ENCODE assay signal across 8 mouse cellular contexts in genomic region chr9:89704265-89705196, GRCm38 (mm10). TPM values are rescaled to one million over a fixed set of nuclear protein-coding genes. Genes with fewer than 3 reads are reported as not detected.
DNase-seq lines count a peak whose midpoint lies in the region; ATAC-seq and TF ChIP-seq lines count a peak whose summit lies in the region.

TSS of gene Tmed3 (minus strand) at chr9:89705068.

- intact Hi-C loops in heart, postnatal 25 days (cut with DNase I): loop anchor here (5.0 to 10.0 kb wide), 2 partner anchors 88 to 270 kb away; no protein-coding TSS in a partner anchor

- DNase-seq in ES-E14 (ENCODE audit: low read depth, low spot score): peak; percentile 62
- DNase-seq in cerebellum, adult 11-12 months: peak; percentile 89
- peak; percentile 88 for DNase-seq in heart, postnatal 25 days (ENCODE audit: low spot score)
- DNase-seq in layer of hippocampus, adult 18-20 months (ENCODE audit: low spot score in 2 of 2): peak; percentile 93 to 94
- peak; percentile 84 for DNase-seq in lung, adult 2 months
- DNase-seq in thymus, adult 18-20 months: peak; percentile 88 to 90

- no peaks in the 10 kb centered on the region for H3K9me3 ChIP-seq in ES-E14 (ENCODE audit: control insufficient read depth, insufficient read depth, low read depth, low read length)
- H3K9me3 ChIP-seq in forebrain, embryonic 15.5 days: no peaks in the 10 kb centered on the region

- H3K9ac ChIP-seq in ES-E14 (ENCODE audit: insufficient read depth, low read depth, low read length, poor library complexity, severe bottlenecking): peak within 1 kb of the TSS; percentile 74
- H3K9ac ChIP-seq in forebrain, embryonic 15.5 days (replicated peaks): peak within 1 kb of the TSS; percentile 72

- ATAC-seq in forebrain, embryonic 15.5 days (replicated peaks): peak; percentile 100
- peak; percentile 89 for ATAC-seq in neutrophil, adult 5-6 weeks (ENCODE audit: extremely low read depth, insufficient number of reproducible peaks, low FRiP score, poor library complexity, severe bottlenecking)

- peak; percentile 70; the same call in 1 of the 2 replicates for TF ChIP-seq POLR2A in lung, adult 2 months (IDR thresholded peaks at IDR 0.05; ENCODE audit: borderline replicate concordance, extremely low read depth, low read depth, low read length)

- in situ Hi-C loops in ES-E14 (cut with MboI; ENCODE audit: low sequenced_read_pairs in 2 of 2, unreplicated experiment in 2 of 2): no loop called here

- H3K4me3 ChIP-seq in ES-E14 (ENCODE audit: insufficient read depth in 1 of 2, low read depth in 1 of 2, low read length in 2 of 2, poor library complexity in 1 of 2, severe bottlenecking in 1 of 2): peak within 1 kb of the TSS; percentile 53 to 71
- peak within 1 kb of the TSS; percentile 54 for H3K4me3 ChIP-seq in forebrain, embryonic 15.5 days
- peak within 1 kb of the TSS; percentile 77 for H3K4me3 ChIP-seq in lung, adult 2 months (replicated peaks; ENCODE audit: extremely low read depth, low read depth, low read length)

- TF ChIP-seq CTCF in lung, adult 2 months (IDR thresholded peaks at IDR 0.05; ENCODE audit: insufficient read depth, low read length): 0 out of 2 replicates have a peak, but pooled peaks have one; percentile 12

- no peaks in the 10 kb centered on the region for H3K27me3 ChIP-seq in forebrain, embryonic 15.5 days

- H3K4me2 ChIP-seq in forebrain, embryonic 15.5 days (replicated peaks): peak within 1 kb of the TSS; percentile 74

- H3K27ac ChIP-seq in ES-E14 (ENCODE audit: insufficient read depth, low read depth, low read length, poor library complexity, severe bottlenecking): no peak within 1 kb of the TSS
- peak within 1 kb of the TSS; percentile 85 for H3K27ac ChIP-seq in forebrain, embryonic 15.5 days (replicated peaks)

- no peaks in the 10 kb centered on the region for H3K4me1 ChIP-seq in ES-E14 (ENCODE audit: control insufficient read depth in 2 of 2, insufficient read depth in 2 of 2, low read length in 2 of 2, poor library complexity in 1 of 2)
- peaks cover 6% of the 10 kb centered on the region for H3K4me1 ChIP-seq in forebrain, embryonic 15.5 days
- peaks cover 3% of the 10 kb centered on the region; the same call in 1 of the 2 replicates for H3K4me1 ChIP-seq in lung, adult 2 months (ENCODE audit: control insufficient read depth, insufficient read depth, low read length)

- WGBS in forebrain, embryonic 15.5 days: 2% methylated on average over 50 of the region's 52 CpGs
- WGBS in lung, adult 2 months: 1% methylated on average over 52 of the region's 52 CpGs

- no peaks in the 10 kb centered on the region for H3K36me3 ChIP-seq in ES-E14 (ENCODE audit: control insufficient read depth, insufficient read depth, low read length, poor library complexity, severe bottlenecking)
- peaks cover 8% of the 10 kb centered on the region for H3K36me3 ChIP-seq in forebrain, embryonic 15.5 days

TF ChIP-seq in ES-E14, 5 proteins besides CTCF, POLR2A, EP300 and RAD21:
- no peak for TF ChIP-seq MAFK (IDR thresholded peaks at IDR 0.05; ENCODE audit: insufficient read depth, low read depth, low read length)
- no peak for TF ChIP-seq CHD2 (IDR thresholded peaks at IDR 0.05; ENCODE audit: low read depth, low read length)
- no peak for TF ChIP-seq ZC3H11A (IDR thresholded peaks at IDR 0.05; ENCODE audit: borderline replicate concordance, low read depth, low read length)
- TF ChIP-seq ZNF384 (IDR thresholded peaks at IDR 0.05; ENCODE audit: low read depth, low read length): no peak
- no peak for TF ChIP-seq HCFC1 (IDR thresholded peaks at IDR 0.05; ENCODE audit: borderline replicate concordance, insufficient read depth, low read length)
TF ChIP-seq in ES-E14: peak in this region for 0.

RNA-seq across cellular contexts. Expression of gene Tmed3, which starts in this region (rescaled TPM):
- 28.7 and 34.9 TPM in 2 replicates for total RNA-seq in ES-E14 (2012; rRNA removed)
- 45.5 and 49.6 TPM in 2 replicates for polyA plus RNA-seq in forebrain, embryonic 15.5 days (2015; fragmentation: Nextera tagmentation; extraction: Ambion mirVana)
- 10 to 100 TPM; 21.2 to 28.0 TPM for total RNA-seq in heart, postnatal 25 days (2021)
- 10 to 100 TPM; 25.6 to 35.3 TPM for total RNA-seq in layer of hippocampus, adult 18-20 months (2021)
- polyA plus RNA-seq in lung, adult 2 months (2012; rRNA removed): 82.2 and 94.2 TPM in 2 replicates
- 14.2 and 14.9 TPM in 2 replicates for total RNA-seq in neutrophil, adult 5-6 weeks (2017)
